Mouse (Mus musculus) olfactory bulb, adult 2 months (tissue): ENCODE results near the gene Tmem117.

Experiments
- CTCF ChIP-seq: fragments of 200-500 bp; IDR thresholded peaks from 2 replicates; pipeline ENCODE4 v1.5.1; 2012; ENCODE audit warnings: low read depth, mild to moderate bottlenecking, low read length, moderate library complexity; ENCODE audit not compliant: insufficient read depth
- POLR2A ChIP-seq: fragments of 200-500 bp; IDR thresholded peaks from 2 replicates; pipeline ENCODE4 v1.6.1; 2012; ENCODE audit warnings: mild to moderate bottlenecking, low read depth, low read length, moderate library complexity; ENCODE audit not compliant: insufficient read depth

DNA sequence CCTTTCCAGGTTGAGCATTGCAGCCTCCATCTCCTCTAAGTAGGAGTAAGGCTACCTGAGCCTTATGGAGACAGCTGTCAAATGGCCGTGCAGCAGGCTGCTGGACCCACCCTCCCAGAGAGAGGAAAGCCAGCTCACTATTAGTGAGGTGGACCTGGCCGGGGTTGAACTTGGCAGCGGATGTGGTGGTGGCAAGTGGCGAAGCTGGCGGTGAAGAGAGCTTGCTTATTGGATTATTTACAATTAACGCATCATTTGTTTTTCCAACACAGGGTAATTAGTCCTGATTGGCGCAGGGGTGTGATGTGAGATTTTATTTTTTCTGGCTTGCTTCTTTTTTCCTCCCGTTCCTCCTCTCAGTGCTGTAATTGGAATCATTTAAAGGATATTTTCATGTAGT, 19.4 kb downstream of the Tmem117 start:
- TF ChIP-seq CTCF (no peak), POLR2A (no peak)
